Mouse (Mus musculus) layer of hippocampus, adult 9-10 months (tissue): ENCODE measurements around the gene 1700007K13Rik.
A peak's percentile ranks its signal among the peaks of the same experiment; 100 is the strongest.

Experiments
- DNase-seq: peaks from one replicate; pipeline ENCODE4 v3.0.0; 2022; ENCODE audit warnings: low spot score

1700007K13Rik gene

GRCm38 (mm10) chr2:28469461-28469860 lies 3.3 kb upstream of the 1700007K13Rik start:
- DNase-seq, result no peak

- no peak for DNase-seq
These were observed 2.5 kb upstream of the 1700007K13Rik start for GRCm38 (mm10) chr2:28468486-28469225.

GRCm38 (mm10) chr2:28467860-28468485 lies 1.8 kb upstream of the 1700007K13Rik start, which contains the start of gene Mrps2:
Gene Mrps2 (plus strand): TSS chr2:28468066.
- DNase-seq, result peak; percentile 63

GRCm38 (mm10) chr2:28464919-28465318 lies 1.2 kb downstream of the 1700007K13Rik start:
- no peak for DNase-seq

- peak; percentile 74 for DNase-seq
These were observed 2.2 kb downstream of the 1700007K13Rik start for GRCm38 (mm10) chr2:28463919-28464318.

- DNase-seq, result no peak
These were observed 9.5 kb downstream of the 1700007K13Rik start for GRCm38 (mm10) chr2:28456616-28457015.

- DNase-seq, result no peak
These were observed 12.6 kb downstream of the 1700007K13Rik start for GRCm38 (mm10) chr2:28453539-28453938.

GRCm38 (mm10) chr2:28451663-28452062 lies 14.5 kb downstream of the 1700007K13Rik start:
- DNase-seq, result no peak

- DNase-seq, result no peak
These were observed 18.8 kb downstream of the 1700007K13Rik start for GRCm38 (mm10) chr2:28447315-28447670.

- DNase-seq, result no peak
These were observed 19.4 kb downstream of the 1700007K13Rik start, which contains the start of gene Ppp1r26 for GRCm38 (mm10) chr2:28446515-28447314. Gene Ppp1r26 (plus strand): TSS chr2:28446800.

- no peak for DNase-seq
These were observed 20.0 kb downstream of the 1700007K13Rik start for GRCm38 (mm10) chr2:28446181-28446514.

GRCm38 (mm10) chr2:28445082-28445481 lies 21.1 kb downstream of the 1700007K13Rik start:
- DNase-seq, result no peak

GRCm38 (mm10) chr2:28440842-28441241 lies 25.3 kb downstream of the 1700007K13Rik start:
- DNase-seq, result no peak

GRCm38 (mm10) chr2:28435401-28435800 lies 30.7 kb downstream of the 1700007K13Rik start:
- no peak for DNase-seq

GRCm38 (mm10) chr2:28433512-28433911 lies 32.6 kb downstream of the 1700007K13Rik start:
- no peak for DNase-seq

- DNase-seq, result no peak
These were observed 33.3 kb downstream of the 1700007K13Rik start for GRCm38 (mm10) chr2:28432811-28433210.

GRCm38 (mm10) chr2:28430846-28431245 lies 35.3 kb downstream of the 1700007K13Rik start:
- no peak for DNase-seq

GRCm38 (mm10) chr2:28427226-28427625 lies 38.9 kb downstream of the 1700007K13Rik start:
- no peak for DNase-seq

GRCm38 (mm10) chr2:28423167-28423566 lies 43.0 kb downstream of the 1700007K13Rik start:
- no peak for DNase-seq

GRCm38 (mm10) chr2:28419898-28420297 lies 46.2 kb downstream of the 1700007K13Rik start:
- DNase-seq, result peak; percentile 95

- DNase-seq, result peak; percentile 93
These were observed 48.1 kb downstream of the 1700007K13Rik start for GRCm38 (mm10) chr2:28418034-28418433.

- no peak for DNase-seq
These were observed 49.6 kb downstream of the 1700007K13Rik start for GRCm38 (mm10) chr2:28416511-28416910.
